Mouse (Mus musculus): ENCODE measurements at regions not wholly inside any gene's neighbourhood (a gene's known extent, or its start where the extent isn't known, plus 50 kb on each side); places are given as distances from the start of the nearest gene placed in this dataset.

GRCm38 (mm10) chr1:88752332-88752731 lies 50.3 kb upstream of the Arl4c start:
- Histone ChIP-seq H3K4me3 (replicated peaks; ENCODE audit: low read length) (no peak overlapping the region), H3K27ac (ENCODE audit: low read length) (no peak overlapping the region), H3K9me3 (ENCODE audit: control insufficient read depth, low read length) (no peaks in the 10 kb centered on the region), H3K36me3 (ENCODE audit: control insufficient read depth, insufficient read depth) (no peaks in the 10 kb centered on the region), H3K4me1 (replicated peaks; ENCODE audit: control insufficient read depth, insufficient read depth, low read length) (peaks cover 14% of the 10 kb centered on the region), H3K27me3 (replicated peaks; ENCODE audit: control insufficient read depth, insufficient read depth, low read length) (no peaks in the 10 kb centered on the region), H3K4me2 (ENCODE audit: low read length) (no peak overlapping the region), H3K9ac (replicated peaks; ENCODE audit: low read depth, low read length) (no peak overlapping the region)
- peak; percentile 62 for ATAC-seq
- WGBS: 2% methylated on average over 5 of the region's 5 CpGs

- no peak overlapping the region for H3K9ac ChIP-seq (replicated peaks; ENCODE audit: low read depth, low read length)
- no peaks in the 10 kb centered on the region for H3K9me3 ChIP-seq (ENCODE audit: control insufficient read depth, low read length)
- H3K27me3 ChIP-seq (replicated peaks; ENCODE audit: control insufficient read depth, insufficient read depth, low read length): no peaks in the 10 kb centered on the region
- H3K36me3 ChIP-seq (ENCODE audit: control insufficient read depth, insufficient read depth): no peaks in the 10 kb centered on the region
- H3K4me1 ChIP-seq (replicated peaks; ENCODE audit: control insufficient read depth, insufficient read depth, low read length): peaks cover 22% of the 10 kb centered on the region
- no peak overlapping the region for H3K4me2 ChIP-seq (ENCODE audit: low read length)
- no peak overlapping the region for H3K4me3 ChIP-seq (replicated peaks; ENCODE audit: low read length)
- peak overlapping the region; percentile 51 for H3K27ac ChIP-seq (ENCODE audit: low read length)
- 64% methylated on average over 7 of the region's 7 CpGs for WGBS
- peak; percentile 69 for ATAC-seq
Measured at GRCm38 (mm10) chr1:88756658-88757057, 54.6 kb upstream of the Arl4c start.

GRCm38 (mm10) chr1:88757162-88757561 lies 55.1 kb upstream of the Arl4c start:
- WGBS: 13% methylated on average over 7 of the region's 7 CpGs
- peak overlapping the region; percentile 51 for H3K27ac ChIP-seq (ENCODE audit: low read length)

GRCm38 (mm10) chr1:88757746-88758145 lies 55.7 kb upstream of the Arl4c start:
- 0 out of 2 replicates have a peak overlapping the region, but pooled peaks have one; percentile 19 for H3K9ac ChIP-seq (replicated peaks; ENCODE audit: low read depth, low read length)
- H3K4me1 ChIP-seq (replicated peaks; ENCODE audit: control insufficient read depth, insufficient read depth, low read length): peaks cover 19% of the 10 kb centered on the region
- no peaks in the 10 kb centered on the region for H3K27me3 ChIP-seq (replicated peaks; ENCODE audit: control insufficient read depth, insufficient read depth, low read length)
- H3K9me3 ChIP-seq (ENCODE audit: control insufficient read depth, low read length): no peaks in the 10 kb centered on the region
- H3K36me3 ChIP-seq (ENCODE audit: control insufficient read depth, insufficient read depth): no peaks in the 10 kb centered on the region
- 16% methylated on average over 3 of the region's 3 CpGs for WGBS
- no peak overlapping the region for H3K4me2 ChIP-seq (ENCODE audit: low read length)
- peak overlapping the region; percentile 51 for H3K27ac ChIP-seq (ENCODE audit: low read length)
- H3K4me3 ChIP-seq (replicated peaks; ENCODE audit: low read length): no peak overlapping the region
- ATAC-seq: peak; percentile 37; the same call in 1 of the 2 replicates

More at GRCm38 (mm10) chr1:88757162-88757561, 55.1 kb upstream of the Arl4c start:
- Histone ChIP-seq H3K36me3 (ENCODE audit: control insufficient read depth, insufficient read depth) (no peaks in the 10 kb centered on the region), H3K4me3 (replicated peaks; ENCODE audit: low read length) (no peak overlapping the region), H3K9ac (replicated peaks; ENCODE audit: low read depth, low read length) (0 out of 2 replicates have a peak overlapping the region, but pooled peaks have one; percentile 2), H3K4me2 (ENCODE audit: low read length) (no peak overlapping the region), H3K9me3 (ENCODE audit: control insufficient read depth, low read length) (no peaks in the 10 kb centered on the region), H3K4me1 (replicated peaks; ENCODE audit: control insufficient read depth, insufficient read depth, low read length) (peaks cover 20% of the 10 kb centered on the region), H3K27me3 (replicated peaks; ENCODE audit: control insufficient read depth, insufficient read depth, low read length) (no peaks in the 10 kb centered on the region)
- ATAC-seq: peak; percentile 79

GRCm38 (mm10) chr1:88760643-88761042 lies 58.6 kb upstream of the Arl4c start:
- H3K36me3 ChIP-seq (ENCODE audit: control insufficient read depth, insufficient read depth): no peaks in the 10 kb centered on the region
- no peak overlapping the region for H3K9ac ChIP-seq (replicated peaks; ENCODE audit: low read depth, low read length)
- H3K27me3 ChIP-seq (replicated peaks; ENCODE audit: control insufficient read depth, insufficient read depth, low read length): no peaks in the 10 kb centered on the region
- ATAC-seq: no peak
- H3K9me3 ChIP-seq (ENCODE audit: control insufficient read depth, low read length): no peaks in the 10 kb centered on the region
- H3K4me1 ChIP-seq (replicated peaks; ENCODE audit: control insufficient read depth, insufficient read depth, low read length): peaks cover 19% of the 10 kb centered on the region
- H3K4me3 ChIP-seq (replicated peaks; ENCODE audit: low read length): no peak overlapping the region
- H3K27ac ChIP-seq (ENCODE audit: low read length): no peak overlapping the region
- 65% methylated on average over 11 of the region's 11 CpGs for WGBS
- no peak overlapping the region for H3K4me2 ChIP-seq (ENCODE audit: low read length)

GRCm38 (mm10) chr1:88761121-88761520 lies 59.1 kb upstream of the Arl4c start:
- Histone ChIP-seq H3K27me3 (replicated peaks; ENCODE audit: control insufficient read depth, insufficient read depth, low read length) (no peaks in the 10 kb centered on the region), H3K4me3 (replicated peaks; ENCODE audit: low read length) (no peak overlapping the region)

GRCm38 (mm10) chr1:88763725-88764364 lies 61.8 kb upstream of the Arl4c start:
- H3K27me3 ChIP-seq (replicated peaks; ENCODE audit: control insufficient read depth, insufficient read depth, low read length): no peaks in the 10 kb centered on the region
- no peak for ATAC-seq
- H3K27ac ChIP-seq (ENCODE audit: low read length): no peak overlapping the region
- no peaks in the 10 kb centered on the region for H3K36me3 ChIP-seq (ENCODE audit: control insufficient read depth, insufficient read depth)
- no peaks in the 10 kb centered on the region for H3K9me3 ChIP-seq (ENCODE audit: control insufficient read depth, low read length)
- 58% methylated on average over 6 of the region's 6 CpGs for WGBS
- H3K4me3 ChIP-seq (replicated peaks; ENCODE audit: low read length): no peak overlapping the region
- no peaks in the 10 kb centered on the region for H3K4me1 ChIP-seq (replicated peaks; ENCODE audit: control insufficient read depth, insufficient read depth, low read length)
- no peak overlapping the region for H3K4me2 ChIP-seq (ENCODE audit: low read length)
- H3K9ac ChIP-seq (replicated peaks; ENCODE audit: low read depth, low read length): no peak overlapping the region

More at GRCm38 (mm10) chr1:88761121-88761520, 59.1 kb upstream of the Arl4c start:
- no peak for ATAC-seq
- peaks cover 19% of the 10 kb centered on the region for H3K4me1 ChIP-seq (replicated peaks; ENCODE audit: control insufficient read depth, insufficient read depth, low read length)
- 80% methylated on average over 6 of the region's 6 CpGs for WGBS
- no peaks in the 10 kb centered on the region for H3K36me3 ChIP-seq (ENCODE audit: control insufficient read depth, insufficient read depth)
- no peaks in the 10 kb centered on the region for H3K9me3 ChIP-seq (ENCODE audit: control insufficient read depth, low read length)
- no peak overlapping the region for H3K27ac ChIP-seq (ENCODE audit: low read length)
- no peak overlapping the region for H3K4me2 ChIP-seq (ENCODE audit: low read length)
- H3K9ac ChIP-seq (replicated peaks; ENCODE audit: low read depth, low read length): no peak overlapping the region

- H3K9ac ChIP-seq (replicated peaks; ENCODE audit: low read depth, low read length): no peak overlapping the region
- H3K4me2 ChIP-seq (ENCODE audit: low read length): no peak overlapping the region
- H3K4me3 ChIP-seq (replicated peaks; ENCODE audit: low read length): no peak overlapping the region
- H3K9me3 ChIP-seq (ENCODE audit: control insufficient read depth, low read length): no peaks in the 10 kb centered on the region
- 96% methylated on average over 1 of the region's 1 CpGs for WGBS
- H3K27me3 ChIP-seq (replicated peaks; ENCODE audit: control insufficient read depth, insufficient read depth, low read length): no peaks in the 10 kb centered on the region
- no peak overlapping the region for H3K27ac ChIP-seq (ENCODE audit: low read length)
- no peak for ATAC-seq
- no peaks in the 10 kb centered on the region for H3K4me1 ChIP-seq (replicated peaks; ENCODE audit: control insufficient read depth, insufficient read depth, low read length)
- no peaks in the 10 kb centered on the region for H3K36me3 ChIP-seq (ENCODE audit: control insufficient read depth, insufficient read depth)
Measured at GRCm38 (mm10) chr1:88764478-88764877, 62.5 kb upstream of the Arl4c start.

GRCm38 (mm10) chr1:88777009-88777408 lies 75.0 kb upstream of the Arl4c start:
- ATAC-seq: no peak
- H3K27me3 ChIP-seq (replicated peaks; ENCODE audit: control insufficient read depth, insufficient read depth, low read length): no peaks in the 10 kb centered on the region
- H3K4me3 ChIP-seq (replicated peaks; ENCODE audit: low read length): no peak overlapping the region
- no peaks in the 10 kb centered on the region for H3K36me3 ChIP-seq (ENCODE audit: control insufficient read depth, insufficient read depth)
- WGBS: 94% methylated on average over 5 of the region's 5 CpGs
- H3K27ac ChIP-seq (ENCODE audit: low read length): no peak overlapping the region
- H3K4me1 ChIP-seq (replicated peaks; ENCODE audit: control insufficient read depth, insufficient read depth, low read length): no peaks in the 10 kb centered on the region
- no peak overlapping the region for H3K4me2 ChIP-seq (ENCODE audit: low read length)
- H3K9me3 ChIP-seq (ENCODE audit: control insufficient read depth, low read length): no peaks in the 10 kb centered on the region
- H3K9ac ChIP-seq (replicated peaks; ENCODE audit: low read depth, low read length): no peak overlapping the region
